Mouse (Mus musculus): ENCODE results near the gene Iars2.

- TF ChIP-seq POLR2A (IDR thresholded peaks at IDR 0.05; ENCODE audit: low read depth, low read length) (no peak), CTCF (IDR thresholded peaks at IDR 0.05; ENCODE audit: extremely low read depth, insufficient read length, insufficient replicate concordance, low read depth, low read length) (no peak)
These were observed 26.4 kb downstream of the Iars2 start for GRCm38 (mm10) chr1:185302816-185303215.
